Mouse (Mus musculus): ENCODE measurements around the gene Gm10799. TPM values are rescaled to one million over a fixed set of nuclear protein-coding genes. Genes with fewer than 3 reads are reported as not detected.
"Not testable (repeated sequence)": the region's sequence is repeated elsewhere in the genome, so short reads cannot be mapped to it uniquely, and the experiment has no call there.

Gene Gm10799
- total RNA-seq, 1 experiment from 2014 or later: not detected

DNA sequence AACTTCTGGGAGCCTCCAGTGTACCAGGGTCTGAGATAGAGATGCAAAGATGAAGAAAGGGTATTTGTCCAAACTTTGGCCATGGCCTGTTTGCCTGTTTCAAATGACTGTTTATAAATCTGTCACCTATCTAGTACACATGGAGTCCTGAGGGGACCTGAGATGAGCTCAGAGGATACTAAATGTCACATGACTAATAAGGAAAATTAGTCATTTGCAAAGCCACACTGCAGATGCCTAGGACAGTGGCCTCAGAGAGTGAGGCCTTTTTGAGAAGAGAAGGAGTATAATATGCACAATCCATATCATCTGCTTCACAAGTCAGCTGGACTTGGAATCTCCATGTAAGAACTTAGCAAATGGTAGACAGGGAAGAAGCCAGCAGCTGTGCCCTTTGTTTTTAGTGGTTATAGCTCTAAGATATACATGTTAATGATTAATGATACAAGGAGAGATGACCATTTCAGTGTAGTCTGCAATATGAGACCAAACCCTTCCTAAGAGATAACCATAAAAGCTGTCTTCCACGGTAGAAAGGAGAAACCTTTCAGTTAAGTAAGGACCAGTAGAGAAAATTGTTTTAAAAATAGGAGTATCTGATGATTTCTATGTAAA is 13.2 kb upstream of the Gm10799 start:
- not testable (repeated sequence) for ATAC-seq (replicated peaks; ENCODE audit: insufficient number of reproducible peaks, low FRiP score, low TSS enrichment, poor library complexity, severe bottlenecking)

DNA sequence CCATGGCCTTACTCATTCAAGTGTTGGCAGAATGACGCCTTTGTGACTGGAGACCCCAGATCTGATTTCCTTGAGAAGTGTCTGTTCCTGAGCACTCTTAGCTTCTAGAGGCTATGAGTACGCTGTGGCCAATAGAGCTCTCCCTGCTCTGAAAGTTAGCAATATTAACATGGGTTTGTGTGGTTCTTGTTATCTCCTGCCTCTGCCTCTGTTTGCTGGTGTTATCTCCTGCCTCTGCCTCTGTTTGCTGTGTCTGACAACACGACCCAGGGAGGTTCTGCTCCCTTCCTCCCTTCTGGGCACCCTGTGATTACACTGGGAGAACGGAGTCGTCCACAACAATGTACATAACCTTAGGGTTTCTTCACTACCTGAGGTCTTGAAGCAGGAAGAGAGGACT is 9.9 kb upstream of the Gm10799 start:
- ATAC-seq (replicated peaks; ENCODE audit: insufficient number of reproducible peaks, low FRiP score, low TSS enrichment, poor library complexity, severe bottlenecking): not testable (repeated sequence)

- ATAC-seq (replicated peaks; ENCODE audit: insufficient number of reproducible peaks, low FRiP score, low TSS enrichment, poor library complexity, severe bottlenecking): 0 out of 2 replicates have a peak, but pooled peaks have one; percentile 31
Measured at GRCm38 (mm10) chr2:104069704-104070185, 1.4 kb upstream of the Gm10799 start, which contains the start of gene Cd59b. Gene Cd59b, plus strand, starts transcription at chr2:104069849.

- ATAC-seq (replicated peaks; ENCODE audit: insufficient number of reproducible peaks, low FRiP score, low TSS enrichment, poor library complexity, severe bottlenecking): not testable (repeated sequence)
Measured at GRCm38 (mm10) chr2:104065526-104065925, 2.8 kb downstream of the Gm10799 start, which contains the start of gene Gm10912. Gene Gm10912, plus strand, starts transcription at chr2:104065826.

- no peak for ATAC-seq (replicated peaks; ENCODE audit: insufficient number of reproducible peaks, low FRiP score, low TSS enrichment, poor library complexity, severe bottlenecking)
Measured at GRCm38 (mm10) chr2:104064152-104064551, 4.2 kb downstream of the Gm10799 start.

DNA sequence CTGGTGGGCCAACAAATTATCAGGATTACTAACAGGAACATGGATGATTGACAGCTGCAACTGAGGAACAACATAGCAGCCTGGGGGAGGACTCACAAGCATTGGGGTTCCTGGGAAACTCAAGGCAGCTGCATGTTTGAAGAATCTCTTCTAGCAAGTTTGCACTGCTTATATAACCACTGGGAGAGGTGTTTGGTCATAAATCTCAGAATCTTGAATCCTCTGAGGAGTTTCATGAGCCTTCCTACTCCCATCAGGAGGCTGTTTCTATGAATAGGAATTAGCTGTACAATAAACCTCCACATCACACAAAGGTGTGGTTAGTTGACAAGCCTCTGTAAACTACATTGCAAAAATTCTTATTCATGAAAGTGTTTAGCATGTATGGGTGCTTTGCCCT is 5.7 kb downstream of the Gm10799 start:
- ATAC-seq (replicated peaks; ENCODE audit: insufficient number of reproducible peaks, low FRiP score, low TSS enrichment, poor library complexity, severe bottlenecking): no peak

- no peak for ATAC-seq (replicated peaks; ENCODE audit: insufficient number of reproducible peaks, low FRiP score, low TSS enrichment, poor library complexity, severe bottlenecking)
Measured at GRCm38 (mm10) chr2:104060996-104061395, 7.4 kb downstream of the Gm10799 start.

DNA sequence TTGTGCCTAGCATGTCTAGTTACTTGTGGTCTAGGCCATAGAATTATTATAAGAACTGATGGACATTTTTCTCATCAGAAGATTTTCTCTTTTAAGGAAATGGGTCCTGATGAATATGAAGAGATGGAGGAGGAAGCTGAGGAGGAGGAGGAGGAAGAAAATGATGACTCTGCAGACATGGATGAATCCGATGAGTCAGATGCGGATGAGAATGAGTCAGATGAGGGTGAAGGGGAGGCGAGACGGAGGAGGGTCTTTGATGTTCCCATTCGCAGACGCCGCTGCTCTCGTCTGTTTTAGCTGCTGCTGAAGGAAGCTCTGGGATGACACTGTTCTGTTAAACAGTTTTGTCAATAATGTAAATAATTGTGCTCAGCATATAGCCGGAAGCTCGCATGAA is 8.6 kb downstream of the Gm10799 start:
- no peak for ATAC-seq (replicated peaks; ENCODE audit: insufficient number of reproducible peaks, low FRiP score, low TSS enrichment, poor library complexity, severe bottlenecking)

- no peak for ATAC-seq (replicated peaks; ENCODE audit: insufficient number of reproducible peaks, low FRiP score, low TSS enrichment, poor library complexity, severe bottlenecking)
Measured at GRCm38 (mm10) chr2:104058954-104059353, 9.4 kb downstream of the Gm10799 start.

DNA sequence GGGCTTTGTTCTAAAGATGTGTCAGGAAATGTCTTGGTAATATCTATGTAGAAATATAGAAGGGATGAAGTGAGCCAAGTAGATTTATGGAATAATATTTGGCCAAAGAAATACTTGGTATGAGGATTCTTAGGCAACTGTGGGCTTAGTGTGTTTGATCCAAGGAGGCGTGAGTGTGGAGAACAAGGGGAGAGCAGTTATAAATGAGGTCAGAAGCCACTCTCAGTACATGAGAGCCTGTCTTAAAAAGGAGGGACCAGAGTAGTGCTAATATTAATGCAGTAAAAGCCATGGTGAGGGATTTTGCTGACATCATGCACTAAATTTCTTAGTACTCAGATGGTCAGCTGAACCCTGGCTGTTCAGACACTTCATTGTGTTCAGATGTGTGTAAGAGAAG is 10.0 kb downstream of the Gm10799 start:
- ATAC-seq (replicated peaks; ENCODE audit: insufficient number of reproducible peaks, low FRiP score, low TSS enrichment, poor library complexity, severe bottlenecking): no peak

DNA sequence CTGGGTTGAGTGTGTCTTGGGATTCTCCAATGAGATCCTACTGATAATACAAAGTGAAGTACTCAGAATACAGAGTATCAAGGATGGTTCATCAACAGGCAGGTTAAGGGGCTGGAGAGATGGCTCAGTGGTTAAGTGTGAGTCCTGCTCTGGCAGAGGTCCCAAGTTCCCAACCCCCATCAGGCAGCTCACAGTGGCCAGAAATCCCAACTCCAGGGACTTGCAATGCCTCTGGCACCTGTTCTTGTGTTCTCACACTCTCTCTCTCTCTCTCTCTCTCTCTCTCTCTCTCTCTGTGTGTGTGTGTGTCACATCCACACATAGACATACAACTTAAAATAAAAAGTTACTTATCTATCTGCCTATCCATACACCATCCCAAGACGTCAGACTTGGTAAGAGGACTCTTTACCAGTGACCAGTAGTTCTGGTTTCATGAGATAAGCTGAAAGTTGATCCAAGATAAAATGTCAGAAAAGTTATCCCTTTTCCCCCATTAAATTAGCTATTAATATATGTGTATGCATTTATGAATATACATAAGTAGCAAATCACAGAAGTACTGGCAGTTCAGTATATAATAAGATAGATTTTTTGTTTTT is 23.8 kb downstream of the Gm10799 start:
- no peak for ATAC-seq (replicated peaks; ENCODE audit: insufficient number of reproducible peaks, low FRiP score, low TSS enrichment, poor library complexity, severe bottlenecking)

DNA sequence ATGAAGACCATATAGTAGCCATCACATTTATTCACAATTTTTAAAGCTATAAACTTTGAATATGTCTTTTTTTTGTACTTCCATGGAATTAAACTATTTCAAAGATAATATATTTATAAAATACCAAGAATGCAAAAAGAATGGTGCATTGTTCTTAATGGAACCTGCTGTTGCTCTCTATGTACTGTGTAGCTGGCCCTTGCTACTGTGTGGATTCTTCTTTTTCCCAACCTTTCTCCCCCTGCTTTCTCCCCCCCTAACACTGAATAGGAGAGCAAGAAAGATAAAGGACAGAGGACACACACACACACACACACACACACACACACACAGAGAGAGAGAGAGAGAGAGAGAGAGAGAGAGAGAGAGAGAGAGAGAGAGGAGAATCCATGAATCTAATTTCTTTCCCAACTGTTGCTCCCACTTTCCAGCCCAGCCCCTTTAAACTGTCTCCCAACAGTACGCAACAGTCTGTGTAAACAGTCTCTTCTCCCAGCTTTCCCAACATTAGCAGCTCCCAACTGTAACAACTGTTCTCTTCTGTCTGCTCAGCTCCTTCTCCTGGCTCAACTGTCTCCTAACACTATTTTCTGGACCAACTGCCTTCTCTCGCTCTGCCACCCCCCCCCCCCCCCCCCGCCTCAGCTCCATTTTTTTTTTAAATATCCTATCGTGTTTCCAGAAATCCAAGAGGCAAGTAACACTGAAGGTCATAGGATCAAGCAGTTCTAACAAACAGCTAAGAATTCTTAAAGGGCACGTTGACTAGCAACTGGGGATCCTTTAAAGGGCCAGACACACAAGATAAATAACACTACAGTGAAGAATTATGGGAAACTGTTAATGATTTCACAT is 24.5 kb downstream of the Gm10799 start:
- ATAC-seq (replicated peaks; ENCODE audit: insufficient number of reproducible peaks, low FRiP score, low TSS enrichment, poor library complexity, severe bottlenecking): no peak

- no peak for ATAC-seq (replicated peaks; ENCODE audit: insufficient number of reproducible peaks, low FRiP score, low TSS enrichment, poor library complexity, severe bottlenecking)
Measured at GRCm38 (mm10) chr2:104042766-104043165, 25.6 kb downstream of the Gm10799 start.

- no peak for ATAC-seq (replicated peaks; ENCODE audit: insufficient number of reproducible peaks, low FRiP score, low TSS enrichment, poor library complexity, severe bottlenecking)
Measured at GRCm38 (mm10) chr2:104041632-104042031, 26.7 kb downstream of the Gm10799 start.

DNA sequence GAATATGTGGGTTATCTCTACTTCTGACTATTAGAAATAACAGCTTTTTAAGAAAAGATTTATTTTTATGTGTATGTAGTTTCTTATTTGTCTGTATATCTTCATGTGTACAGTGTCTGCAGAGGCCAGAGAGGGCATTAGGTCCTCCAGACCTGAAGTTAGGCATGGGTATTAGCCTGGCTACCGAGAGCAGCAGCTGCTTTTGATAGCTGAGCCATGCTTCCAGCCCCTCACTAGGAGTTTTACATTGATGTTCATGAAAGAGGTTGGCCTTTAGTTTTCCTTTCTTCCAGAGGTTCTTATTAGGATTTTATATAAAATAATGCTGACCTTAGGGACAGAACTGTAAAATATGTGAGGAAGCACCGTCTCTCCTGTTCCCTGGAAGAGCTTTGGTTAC is 30.1 kb downstream of the Gm10799 start:
- ATAC-seq (replicated peaks; ENCODE audit: insufficient number of reproducible peaks, low FRiP score, low TSS enrichment, poor library complexity, severe bottlenecking): no peak

DNA sequence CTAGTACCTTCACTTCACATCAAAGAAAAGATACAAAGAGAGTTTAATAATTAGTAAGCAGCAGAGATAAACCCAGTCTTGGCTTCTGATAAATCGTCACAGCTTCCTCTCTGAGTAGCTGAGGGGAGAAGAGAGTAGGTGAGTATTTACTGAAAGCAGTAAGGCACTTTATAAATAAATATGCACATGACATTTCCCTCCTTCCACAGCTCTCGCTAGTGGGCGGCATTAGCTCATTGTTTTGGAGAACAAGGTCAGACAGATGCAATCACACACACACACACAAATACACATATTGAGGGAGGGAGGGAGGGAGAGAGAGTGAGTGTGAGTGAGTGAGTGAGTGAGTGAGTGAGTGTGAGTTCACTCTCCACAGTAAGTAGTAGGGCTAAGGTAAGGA is 32.0 kb downstream of the Gm10799 start:
- ATAC-seq (replicated peaks; ENCODE audit: insufficient number of reproducible peaks, low FRiP score, low TSS enrichment, poor library complexity, severe bottlenecking): no peak

DNA sequence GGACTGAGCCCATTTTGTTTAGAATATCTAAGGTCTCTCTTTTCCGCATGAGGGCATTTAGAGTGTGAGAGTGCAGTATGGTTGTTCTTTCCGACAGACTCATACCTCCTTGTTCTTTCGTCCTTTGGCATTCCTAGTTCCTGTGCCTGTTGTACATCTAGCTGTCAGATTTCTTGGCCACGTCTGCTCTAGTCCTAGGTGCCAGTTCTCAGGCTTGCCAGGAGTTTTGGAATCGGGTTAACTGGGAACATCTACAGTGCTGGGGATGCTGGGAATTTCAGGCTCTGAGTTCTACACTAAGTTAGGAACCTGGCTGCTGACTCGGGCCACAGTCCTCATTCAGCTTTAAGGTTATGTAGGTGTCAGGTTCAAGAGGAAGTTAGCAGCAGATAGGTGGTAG is 32.8 kb downstream of the Gm10799 start:
- no peak for ATAC-seq (replicated peaks; ENCODE audit: insufficient number of reproducible peaks, low FRiP score, low TSS enrichment, poor library complexity, severe bottlenecking)

GRCm38 (mm10) chr2:104034832-104035472 is 33.4 kb downstream of the Gm10799 start:
- no peak; the same call in 1 of the 2 replicates for ATAC-seq (replicated peaks; ENCODE audit: insufficient number of reproducible peaks, low FRiP score, low TSS enrichment, poor library complexity, severe bottlenecking)

- no peak for ATAC-seq (replicated peaks; ENCODE audit: insufficient number of reproducible peaks, low FRiP score, low TSS enrichment, poor library complexity, severe bottlenecking)
Measured at GRCm38 (mm10) chr2:104032056-104032455, 36.3 kb downstream of the Gm10799 start.

Measured in monocyte, adult 5-6 weeks (primary cell).